Mouse (Mus musculus) forebrain, embryonic 10.5 days (tissue): ENCODE measurements around the gene Arglu1. TPM values are rescaled to one million over a fixed set of nuclear protein-coding genes. Genes with fewer than 3 reads are reported as not detected.
A peak's percentile ranks its signal among the peaks of the same experiment; 100 is the strongest.

Experiments used
- DNase-seq: peaks from one replicate; pipeline ENCODE4 v3.0.0-alpha.2; 2017; ENCODE audit warnings: low spot score; ENCODE audit errors: extremely low spot score
- H3K27ac ChIP-seq: fragments of 300-500 bp; sonication (generic); 2 replicates; pipeline ENCODE4 v1.5.1; 2016; ENCODE audit warnings: mild to moderate bottlenecking
- H3K27me3 ChIP-seq: fragments of 300-500 bp; sonication (generic); 2 replicates; pipeline ENCODE4 v1.6.1; 2016; ENCODE audit warnings: mild to moderate bottlenecking; ENCODE audit not compliant: poor library complexity, severe bottlenecking
- H3K36me3 ChIP-seq: fragments of 300-500 bp; sonication (generic); replicated peaks from 2 replicates; pipeline ENCODE4 v1.6.1; 2016; ENCODE audit warnings: mild to moderate bottlenecking, moderate library complexity
- H3K4me1 ChIP-seq: fragments of 300-500 bp; sonication (generic); 2 replicates; pipeline ENCODE4 v1.6.1; 2016
- H3K4me3 ChIP-seq: fragments of 300-500 bp; sonication (generic); 2 replicates; pipeline ENCODE4 v1.5.1; 2016; ENCODE audit warnings: mild to moderate bottlenecking, moderate library complexity
- H3K9me3 ChIP-seq: fragments of 300-500 bp; sonication (generic); 2 replicates; pipeline ENCODE4 v1.6.1; 2016; ENCODE audit warnings: mild to moderate bottlenecking, moderate library complexity
- WGBS: fragments of 180-500 bp; shearing (Covaris S2); methylation state at CpG from one replicate; pipeline ENCODE4 v1.1.7; 2016; 5-methylcytosine and 5-hydroxymethylcytosine counted together
- polyA plus RNA-seq: library from polyadenylated mRNA; unstranded; fragments of >200 nt; fragmentation: Nextera tagmentation; extraction: Ambion mirVana; gene quantifications from 2 replicates; pipeline ENCODE4 v1.2.1, GENCODE M21; 2016

The Arglu1 gene
- polyA plus RNA-seq = 154 and 157 TPM in 2 replicates

- peak within 1 kb of the TSS; percentile 99 for H3K27ac ChIP-seq
- DNase-seq = peak; percentile 95
- no peaks in the 10 kb centered on the region for H3K27me3 ChIP-seq
- under 1% methylated on average over 80 of the region's 81 CpGs for WGBS
- H3K9me3 ChIP-seq = no peaks in the 10 kb centered on the region
- peak within 1 kb of the TSS; percentile 90 for H3K4me3 ChIP-seq
- 0 out of 2 replicates have a peak, but pooled peaks cover 6% of the 10 kb centered on the region for H3K36me3 ChIP-seq
- H3K4me1 ChIP-seq = peaks cover 42% of the 10 kb centered on the region
These were observed at the start of gene Arglu1 for GRCm38 (mm10) chr8:8690146-8691092. TSS of gene Arglu1 (minus strand) at chr8:8690521.

- no peak for DNase-seq
- 0 out of 2 replicates have a peak, but pooled peaks cover 7% of the 10 kb centered on the region for H3K4me1 ChIP-seq
- H3K36me3 ChIP-seq = no peaks in the 10 kb centered on the region
- 75% methylated on average over 3 of the region's 3 CpGs for WGBS
- H3K27me3 ChIP-seq = no peaks in the 10 kb centered on the region
- H3K9me3 ChIP-seq = no peaks in the 10 kb centered on the region
- H3K27ac ChIP-seq = no peak overlapping the region
- no peak overlapping the region for H3K4me3 ChIP-seq
These were observed 47.0 kb upstream of the Arglu1 start for GRCm38 (mm10) chr8:8737271-8737670.

- H3K4me3 ChIP-seq = no peak overlapping the region
- no peaks in the 10 kb centered on the region for H3K36me3 ChIP-seq
- no peak for DNase-seq
- H3K27ac ChIP-seq = no peak overlapping the region
- H3K4me1 ChIP-seq = 0 out of 2 replicates have a peak, but pooled peaks cover 7% of the 10 kb centered on the region
- H3K27me3 ChIP-seq = no peaks in the 10 kb centered on the region
- H3K9me3 ChIP-seq = no peaks in the 10 kb centered on the region
- 88% methylated on average over 8 of the region's 8 CpGs for WGBS
These were observed 46.5 kb upstream of the Arglu1 start for GRCm38 (mm10) chr8:8736826-8737225.

- no peaks in the 10 kb centered on the region for H3K9me3 ChIP-seq
- H3K27me3 ChIP-seq = no peaks in the 10 kb centered on the region
- no peak for DNase-seq
- H3K36me3 ChIP-seq = no peaks in the 10 kb centered on the region
- H3K4me1 ChIP-seq = 0 out of 2 replicates have a peak, but pooled peaks cover 7% of the 10 kb centered on the region
- no peak overlapping the region for H3K4me3 ChIP-seq
- no peak overlapping the region for H3K27ac ChIP-seq
- 47% methylated on average over 4 of the region's 4 CpGs for WGBS
These were observed 43.5 kb upstream of the Arglu1 start for GRCm38 (mm10) chr8:8733804-8734203.

DNA sequence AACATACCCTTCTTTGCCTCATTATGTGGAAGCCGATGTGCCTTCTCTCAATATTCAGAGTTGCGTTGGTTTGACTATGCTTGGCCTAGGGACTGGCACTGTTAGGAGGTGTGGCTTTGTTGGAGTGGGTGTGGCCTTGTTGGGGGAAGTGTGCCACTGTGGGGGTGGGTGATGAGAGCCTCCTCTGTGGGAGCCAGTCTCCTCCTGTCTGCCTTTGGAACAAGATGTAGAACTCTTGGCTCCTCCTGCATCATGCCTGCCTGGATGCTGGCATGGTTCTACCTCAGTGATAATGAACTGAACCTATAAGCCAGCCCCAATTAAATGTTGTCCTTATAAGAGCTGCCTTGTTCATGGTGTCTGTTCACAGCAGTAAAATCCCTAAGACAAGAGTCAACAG lies 38.3 kb upstream of the Arglu1 start:
- DNase-seq = no peak
- H3K4me1 ChIP-seq = no peaks in the 10 kb centered on the region
- 92% methylated on average over 2 of the region's 2 CpGs for WGBS

GRCm38 (mm10) chr8:8726547-8726946 lies 36.2 kb upstream of the Arglu1 start:
- H3K36me3 ChIP-seq = no peaks in the 10 kb centered on the region
- no peaks in the 10 kb centered on the region for H3K4me1 ChIP-seq
- DNase-seq = no peak
- no peak overlapping the region for H3K4me3 ChIP-seq
- H3K27ac ChIP-seq = no peak overlapping the region
- no peaks in the 10 kb centered on the region for H3K27me3 ChIP-seq
- 85% methylated on average over 2 of the region's 2 CpGs for WGBS
- H3K9me3 ChIP-seq = no peaks in the 10 kb centered on the region

More for the DNA sequence above, 38.3 kb upstream of the Arglu1 start:
- Histone ChIP-seq H3K9me3 (no peaks in the 10 kb centered on the region), H3K36me3 (no peaks in the 10 kb centered on the region), H3K4me3 (no peak overlapping the region), H3K27me3 (no peaks in the 10 kb centered on the region), H3K27ac (no peak overlapping the region)

GRCm38 (mm10) chr8:8704813-8705212 lies 14.5 kb upstream of the Arglu1 start:
- no peak for DNase-seq
- WGBS = 82% methylated on average over 9 of the region's 9 CpGs

GRCm38 (mm10) chr8:8703668-8704067 lies 13.3 kb upstream of the Arglu1 start:
- no peak overlapping the region for H3K4me3 ChIP-seq
- H3K27ac ChIP-seq = no peak overlapping the region
- no peak for DNase-seq
- H3K36me3 ChIP-seq = no peaks in the 10 kb centered on the region
- H3K4me1 ChIP-seq = no peaks in the 10 kb centered on the region
- 92% methylated on average over 2 of the region's 2 CpGs for WGBS
- H3K9me3 ChIP-seq = no peaks in the 10 kb centered on the region
- no peaks in the 10 kb centered on the region for H3K27me3 ChIP-seq

More at GRCm38 (mm10) chr8:8704813-8705212, 14.5 kb upstream of the Arglu1 start:
- H3K4me1 ChIP-seq = no peaks in the 10 kb centered on the region
- H3K27ac ChIP-seq = no peak overlapping the region
- no peaks in the 10 kb centered on the region for H3K36me3 ChIP-seq
- H3K27me3 ChIP-seq = no peaks in the 10 kb centered on the region
- no peak overlapping the region for H3K4me3 ChIP-seq
- no peaks in the 10 kb centered on the region for H3K9me3 ChIP-seq

DNA sequence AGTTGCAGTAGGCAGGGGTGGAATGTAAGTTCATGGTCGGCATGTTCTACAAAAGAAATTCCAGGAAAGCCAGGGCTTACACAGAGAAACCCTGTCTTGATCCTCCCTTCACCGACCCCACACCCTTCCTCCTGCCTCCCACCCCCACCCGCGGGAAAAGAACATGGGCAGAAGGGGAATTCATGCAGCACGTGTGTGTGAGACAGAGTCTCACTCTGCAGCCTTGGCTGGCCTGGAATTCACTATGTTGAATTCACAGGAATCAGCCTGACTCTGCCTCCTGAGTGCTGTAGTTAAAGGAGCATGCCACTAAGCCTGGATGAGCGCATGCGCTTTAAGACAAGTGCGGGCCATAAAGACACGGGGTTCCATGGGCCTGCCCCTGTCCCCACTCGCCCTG lies 10.5 kb upstream of the Arglu1 start:
- Histone ChIP-seq H3K4me3 (no peak overlapping the region), H3K27me3 (no peaks in the 10 kb centered on the region), H3K27ac (no peak overlapping the region), H3K4me1 (no peaks in the 10 kb centered on the region), H3K36me3 (no peaks in the 10 kb centered on the region), H3K9me3 (no peaks in the 10 kb centered on the region)
- no peak for DNase-seq
- 91% methylated on average over 10 of the region's 10 CpGs for WGBS

- H3K4me3 ChIP-seq = no peak overlapping the region
- H3K27me3 ChIP-seq = no peaks in the 10 kb centered on the region
- H3K4me1 ChIP-seq = no peaks in the 10 kb centered on the region
- no peak for DNase-seq
- H3K9me3 ChIP-seq = no peaks in the 10 kb centered on the region
- 77% methylated on average over 4 of the region's 4 CpGs for WGBS
- no peaks in the 10 kb centered on the region for H3K36me3 ChIP-seq
- H3K27ac ChIP-seq = no peak overlapping the region
These were observed 9.9 kb upstream of the Arglu1 start for GRCm38 (mm10) chr8:8700229-8700628.

GRCm38 (mm10) chr8:8689454-8690145 lies 721 bp downstream of the Arglu1 start:
- peaks cover 44% of the 10 kb centered on the region for H3K4me1 ChIP-seq
- 0 out of 2 replicates have a peak, but pooled peaks cover 6% of the 10 kb centered on the region for H3K36me3 ChIP-seq
- H3K27me3 ChIP-seq = no peaks in the 10 kb centered on the region
- peak overlapping the region; percentile 99 for H3K27ac ChIP-seq
- H3K4me3 ChIP-seq = peak overlapping the region; percentile 90
- under 1% methylated on average over 67 of the region's 68 CpGs for WGBS
- H3K9me3 ChIP-seq = no peaks in the 10 kb centered on the region
- peak; percentile 67 for DNase-seq

- Histone ChIP-seq H3K36me3 (0 out of 2 replicates have a peak, but pooled peaks cover 6% of the 10 kb centered on the region), H3K27ac (peak overlapping the region; percentile 99), H3K9me3 (no peaks in the 10 kb centered on the region), H3K4me1 (peaks cover 44% of the 10 kb centered on the region), H3K4me3 (peak overlapping the region; percentile 90), H3K27me3 (no peaks in the 10 kb centered on the region)
- DNase-seq = no peak
- WGBS = 18% methylated on average over 9 of the region's 9 CpGs
These were observed 1.4 kb downstream of the Arglu1 start for GRCm38 (mm10) chr8:8688823-8689453.
